Mouse (Mus musculus): ENCODE results near the gene Timp2. TPM values are rescaled to one million over a fixed set of nuclear protein-coding genes. Genes with fewer than 3 reads are reported as not detected.

Gene Timp2
- total RNA-seq, 1 experiment, result 52.4 TPM

DNA sequence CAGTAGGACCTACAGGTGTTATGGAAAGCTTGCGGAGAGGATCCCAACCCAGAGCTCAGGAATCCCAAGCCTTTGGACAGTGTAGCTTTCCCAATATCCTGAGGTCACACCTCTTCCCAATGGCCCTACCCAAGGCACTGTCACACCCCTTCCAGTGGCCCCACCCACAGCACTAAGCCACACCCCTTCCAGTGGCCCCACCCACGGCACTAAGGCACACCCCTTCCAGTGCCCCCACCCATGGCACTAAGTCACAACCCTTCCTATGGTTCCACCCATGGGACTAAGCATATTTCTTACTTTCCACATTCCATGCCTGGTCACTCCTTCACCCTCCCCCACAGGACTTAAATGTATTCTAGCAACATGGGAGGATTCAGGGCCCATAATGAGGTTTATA is 56.7 kb downstream of the Timp2 start:
- in situ Hi-C loops (cut with MboI; ENCODE audit: low sequenced_read_pairs in 2 of 2, unreplicated experiment in 2 of 2), result no loop called here
- H3K27ac ChIP-seq (ENCODE audit: insufficient read depth, low read depth, low read length, poor library complexity, severe bottlenecking), result no peak overlapping the region
- no peak for TF ChIP-seq MAFK (IDR thresholded peaks at IDR 0.05; ENCODE audit: insufficient read depth, low read depth, low read length)
- no peak for TF ChIP-seq CHD2 (IDR thresholded peaks at IDR 0.05; ENCODE audit: low read depth, low read length)
- no peak for TF ChIP-seq HCFC1 (IDR thresholded peaks at IDR 0.05; ENCODE audit: borderline replicate concordance, insufficient read depth, low read length)
- no peak for TF ChIP-seq ZNF384 (IDR thresholded peaks at IDR 0.05; ENCODE audit: low read depth, low read length)
- no peak overlapping the region for H3K9ac ChIP-seq (ENCODE audit: insufficient read depth, low read depth, low read length, poor library complexity, severe bottlenecking)
- H3K9me3 ChIP-seq (ENCODE audit: control insufficient read depth, insufficient read depth, low read depth, low read length), result no peaks in the 10 kb centered on the region
- no peak overlapping the region for H3K4me3 ChIP-seq (ENCODE audit: insufficient read depth in 1 of 2, low read depth in 1 of 2, low read length in 2 of 2, poor library complexity in 1 of 2, severe bottlenecking in 1 of 2)
- DNase-seq (ENCODE audit: low read depth, low spot score), result no peak
- H3K36me3 ChIP-seq (ENCODE audit: control insufficient read depth, insufficient read depth, low read length, poor library complexity, severe bottlenecking), result no peaks in the 10 kb centered on the region
- H3K4me1 ChIP-seq (ENCODE audit: control insufficient read depth in 2 of 2, insufficient read depth in 2 of 2, low read length in 2 of 2, poor library complexity in 1 of 2), result peaks cover 0 to 10% of the 10 kb centered on the region in 2 experiments; a peak in 2 of 4 replicates

DNA sequence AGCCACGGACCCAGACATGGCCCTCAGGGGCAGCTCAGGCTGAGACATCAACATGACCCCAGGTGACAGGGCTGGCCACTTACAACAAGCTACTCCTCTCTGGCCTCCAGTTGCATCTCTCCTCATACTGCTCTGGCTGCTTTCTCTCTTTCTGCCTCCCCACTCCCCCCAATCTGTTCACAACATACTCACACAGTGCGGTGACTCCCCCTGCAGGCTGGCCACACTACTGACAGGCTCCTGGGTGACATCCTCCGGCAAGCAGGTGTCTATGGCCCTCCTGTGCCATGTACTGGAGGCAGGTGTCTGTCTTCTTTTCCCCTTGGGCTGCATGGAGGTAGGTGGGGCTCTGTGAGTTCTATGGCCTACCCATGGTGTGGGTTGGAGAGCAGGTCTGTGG is 57.6 kb downstream of the Timp2 start:
- DNase-seq (ENCODE audit: low read depth, low spot score), result no peak
- Histone ChIP-seq H3K9me3 (ENCODE audit: control insufficient read depth, insufficient read depth, low read depth, low read length) (no peaks in the 10 kb centered on the region), H3K27ac (ENCODE audit: insufficient read depth, low read depth, low read length, poor library complexity, severe bottlenecking) (no peak overlapping the region), H3K4me1 (ENCODE audit: control insufficient read depth in 2 of 2, insufficient read depth in 2 of 2, low read length in 2 of 2, poor library complexity in 1 of 2) (peaks cover 0 to 8% of the 10 kb centered on the region in 2 experiments; a peak in 1 of 4 replicates), H3K4me3 (ENCODE audit: insufficient read depth in 1 of 2, low read depth in 1 of 2, low read length in 2 of 2, poor library complexity in 1 of 2, severe bottlenecking in 1 of 2) (no peak overlapping the region), H3K9ac (ENCODE audit: insufficient read depth, low read depth, low read length, poor library complexity, severe bottlenecking) (no peak overlapping the region), H3K36me3 (ENCODE audit: control insufficient read depth, insufficient read depth, low read length, poor library complexity, severe bottlenecking) (no peaks in the 10 kb centered on the region)
- in situ Hi-C loops (cut with MboI; ENCODE audit: low sequenced_read_pairs in 2 of 2, unreplicated experiment in 2 of 2), result no loop called here
- no peak for TF ChIP-seq HCFC1 (IDR thresholded peaks at IDR 0.05; ENCODE audit: borderline replicate concordance, insufficient read depth, low read length)
- TF ChIP-seq ZNF384 (IDR thresholded peaks at IDR 0.05; ENCODE audit: low read depth, low read length), result no peak
- TF ChIP-seq MAFK (IDR thresholded peaks at IDR 0.05; ENCODE audit: insufficient read depth, low read depth, low read length), result no peak
- TF ChIP-seq CHD2 (IDR thresholded peaks at IDR 0.05; ENCODE audit: low read depth, low read length), result no peak
- no peak for TF ChIP-seq ZC3H11A (IDR thresholded peaks at IDR 0.05; ENCODE audit: borderline replicate concordance, low read depth, low read length)

- no peak for DNase-seq (ENCODE audit: low read depth, low spot score)
- in situ Hi-C loops (cut with MboI; ENCODE audit: low sequenced_read_pairs in 2 of 2, unreplicated experiment in 2 of 2), result no loop called here
- TF ChIP-seq ZNF384 (IDR thresholded peaks at IDR 0.05; ENCODE audit: low read depth, low read length) (no peak), CHD2 (IDR thresholded peaks at IDR 0.05; ENCODE audit: low read depth, low read length) (no peak), ZC3H11A (IDR thresholded peaks at IDR 0.05; ENCODE audit: borderline replicate concordance, low read depth, low read length) (no peak), MAFK (IDR thresholded peaks at IDR 0.05; ENCODE audit: insufficient read depth, low read depth, low read length) (no peak), HCFC1 (IDR thresholded peaks at IDR 0.05; ENCODE audit: borderline replicate concordance, insufficient read depth, low read length) (no peak)
Observed at GRCm38 (mm10) chr11:118295026-118295425, 60.5 kb downstream of the Timp2 start.

DNA sequence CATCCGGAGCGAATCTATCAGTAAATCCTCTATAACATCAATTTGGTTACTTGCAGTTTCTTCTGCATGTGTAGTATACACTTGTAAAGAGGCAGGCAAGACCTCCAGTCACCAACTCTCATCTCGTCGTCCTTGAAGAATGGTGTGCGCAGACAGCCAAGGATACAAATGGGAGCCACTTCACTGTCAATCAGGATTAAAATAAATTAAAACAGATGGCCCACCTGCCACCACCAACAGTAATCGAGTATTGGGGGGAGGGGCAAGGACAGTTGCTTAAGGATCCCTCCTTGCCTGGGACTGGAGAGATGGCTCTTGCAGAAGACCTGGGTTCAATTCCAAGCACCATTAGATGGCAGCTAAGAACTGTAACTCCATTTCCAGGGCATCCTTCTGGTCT is 62.9 kb downstream of the Timp2 start:
- no peak for TF ChIP-seq CHD2 (IDR thresholded peaks at IDR 0.05; ENCODE audit: low read depth, low read length)
- TF ChIP-seq ZC3H11A (IDR thresholded peaks at IDR 0.05; ENCODE audit: borderline replicate concordance, low read depth, low read length), result no peak
- no peak for TF ChIP-seq ZNF384 (IDR thresholded peaks at IDR 0.05; ENCODE audit: low read depth, low read length)
- TF ChIP-seq MAFK (IDR thresholded peaks at IDR 0.05; ENCODE audit: insufficient read depth, low read depth, low read length), result no peak
- no peak for TF ChIP-seq HCFC1 (IDR thresholded peaks at IDR 0.05; ENCODE audit: borderline replicate concordance, insufficient read depth, low read length)
- no peak for DNase-seq (ENCODE audit: low read depth, low spot score)
- in situ Hi-C loops (cut with MboI; ENCODE audit: low sequenced_read_pairs in 2 of 2, unreplicated experiment in 2 of 2), result no loop called here

More at GRCm38 (mm10) chr11:118295026-118295425, 60.5 kb downstream of the Timp2 start:
- Histone ChIP-seq H3K4me3 (ENCODE audit: insufficient read depth in 1 of 2, low read depth in 1 of 2, low read length in 2 of 2, poor library complexity in 1 of 2, severe bottlenecking in 1 of 2) (no peak overlapping the region), H3K36me3 (ENCODE audit: control insufficient read depth, insufficient read depth, low read length, poor library complexity, severe bottlenecking) (no peaks in the 10 kb centered on the region), H3K27ac (ENCODE audit: insufficient read depth, low read depth, low read length, poor library complexity, severe bottlenecking) (no peak overlapping the region), H3K9me3 (ENCODE audit: control insufficient read depth, insufficient read depth, low read depth, low read length) (no peaks in the 10 kb centered on the region), H3K4me1 (ENCODE audit: control insufficient read depth in 2 of 2, insufficient read depth in 2 of 2, low read length in 2 of 2, poor library complexity in 1 of 2) (peaks cover 0 to 8% of the 10 kb centered on the region in 2 experiments; a peak in 1 of 4 replicates), H3K9ac (ENCODE audit: insufficient read depth, low read depth, low read length, poor library complexity, severe bottlenecking) (no peak overlapping the region)

More for the DNA sequence above, 62.9 kb downstream of the Timp2 start:
- Histone ChIP-seq H3K4me1 (ENCODE audit: control insufficient read depth in 2 of 2, insufficient read depth in 2 of 2, low read length in 2 of 2, poor library complexity in 1 of 2) (no peaks in the 10 kb centered on the region), H3K36me3 (ENCODE audit: control insufficient read depth, insufficient read depth, low read length, poor library complexity, severe bottlenecking) (peaks cover 2% of the 10 kb centered on the region; the same call in 1 of the 2 replicates), H3K4me3 (ENCODE audit: insufficient read depth in 1 of 2, low read depth in 1 of 2, low read length in 2 of 2, poor library complexity in 1 of 2, severe bottlenecking in 1 of 2) (no peak overlapping the region), H3K9me3 (ENCODE audit: control insufficient read depth, insufficient read depth, low read depth, low read length) (no peaks in the 10 kb centered on the region), H3K9ac (ENCODE audit: insufficient read depth, low read depth, low read length, poor library complexity, severe bottlenecking) (no peak overlapping the region), H3K27ac (ENCODE audit: insufficient read depth, low read depth, low read length, poor library complexity, severe bottlenecking) (no peak overlapping the region)
